Mouse (Mus musculus) lung, postnatal 36 days (tissue): ENCODE data around the gene D8Ertd738e.
A peak's percentile ranks its signal among the peaks of the same experiment; 100 is the strongest.

Source experiments
- DNase-seq: peaks from one replicate; pipeline ENCODE4 v3.0.0; 2022; ENCODE audit warnings: mixed read lengths

Gene D8Ertd738e

DNA sequence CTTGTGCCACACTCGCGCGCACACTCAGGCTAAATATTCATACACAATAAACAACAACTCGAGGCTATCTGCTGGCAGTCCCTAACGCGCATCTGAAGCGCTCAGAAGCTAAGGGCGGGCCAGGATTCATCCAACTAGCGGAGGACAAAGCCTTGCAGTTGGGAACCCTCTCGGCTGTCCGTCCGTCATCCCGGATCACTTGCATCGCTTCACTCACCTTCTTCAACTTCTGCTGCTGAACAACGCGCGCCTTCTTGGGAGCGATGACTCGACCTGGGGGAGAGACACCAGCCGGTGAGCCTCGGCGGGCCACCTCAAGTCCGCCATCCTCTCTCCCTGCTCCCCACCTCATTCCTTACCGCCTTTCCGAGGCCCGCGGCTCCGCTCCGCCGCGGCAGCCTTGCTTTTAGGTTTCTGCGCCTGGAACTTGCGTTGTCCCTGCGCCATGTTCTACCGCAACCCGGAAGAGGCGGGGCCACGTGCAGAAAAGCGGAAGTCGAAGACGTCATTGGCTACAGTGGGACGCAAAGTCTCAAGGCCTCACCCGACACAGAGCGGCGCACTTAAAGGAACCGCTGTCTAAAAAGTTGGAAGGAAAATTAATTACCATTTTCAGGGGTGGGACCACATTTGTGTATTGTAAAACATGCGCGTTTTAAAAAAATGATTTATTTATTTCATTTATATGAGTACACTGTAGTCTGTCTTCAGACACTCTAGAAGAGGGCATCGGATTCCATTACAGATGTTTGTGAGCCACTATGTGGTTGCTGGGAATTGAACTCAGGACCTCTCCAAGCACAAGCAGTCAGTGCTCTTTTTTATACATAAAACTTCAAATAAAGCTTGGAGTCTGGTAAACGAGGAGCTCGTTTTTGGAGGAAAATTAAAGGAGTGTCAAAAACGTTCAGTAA, at the start of gene D8Ertd738e:
D8Ertd738e (minus strand) TSS at position 463 of the 914 bp plus-strand sequence.
- DNase-seq: peak; percentile 96

DNA sequence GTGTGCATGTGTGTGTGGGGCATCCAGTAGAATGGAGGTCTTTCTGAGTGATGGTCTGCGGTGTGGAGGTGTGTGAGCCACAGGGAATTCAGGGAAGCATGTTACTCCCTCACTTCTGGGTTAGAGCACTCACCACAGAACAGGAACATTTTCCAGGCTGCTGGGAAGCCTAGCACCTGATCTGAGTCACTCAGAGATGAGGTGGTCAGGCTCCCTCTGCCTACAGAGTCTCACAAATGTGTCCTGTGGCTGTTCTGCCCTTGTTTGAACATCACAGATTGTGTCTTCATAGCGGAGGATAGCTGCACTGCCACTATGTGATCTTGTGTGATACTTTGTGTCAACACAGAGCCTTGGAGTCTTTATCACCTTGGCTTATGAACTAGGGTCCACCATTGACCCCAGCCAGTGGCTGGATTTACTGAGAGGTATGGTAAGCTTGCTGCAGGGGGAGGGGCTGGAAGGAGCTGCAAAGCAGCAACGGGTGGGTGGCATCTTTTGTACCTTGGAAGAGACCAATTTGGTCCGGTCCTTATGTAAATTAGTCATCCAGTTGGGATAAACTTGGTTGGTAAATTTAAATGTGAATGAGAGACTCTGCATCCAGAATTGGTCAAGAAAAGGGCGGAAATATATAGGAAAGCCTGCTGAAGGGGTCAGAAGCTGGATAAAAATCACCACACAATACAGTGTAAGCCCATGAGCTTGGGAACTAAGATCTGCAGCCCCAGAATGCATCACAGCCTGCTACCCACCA, 47.7 kb upstream of the D8Ertd738e start:
- DNase-seq: no peak

DNA sequence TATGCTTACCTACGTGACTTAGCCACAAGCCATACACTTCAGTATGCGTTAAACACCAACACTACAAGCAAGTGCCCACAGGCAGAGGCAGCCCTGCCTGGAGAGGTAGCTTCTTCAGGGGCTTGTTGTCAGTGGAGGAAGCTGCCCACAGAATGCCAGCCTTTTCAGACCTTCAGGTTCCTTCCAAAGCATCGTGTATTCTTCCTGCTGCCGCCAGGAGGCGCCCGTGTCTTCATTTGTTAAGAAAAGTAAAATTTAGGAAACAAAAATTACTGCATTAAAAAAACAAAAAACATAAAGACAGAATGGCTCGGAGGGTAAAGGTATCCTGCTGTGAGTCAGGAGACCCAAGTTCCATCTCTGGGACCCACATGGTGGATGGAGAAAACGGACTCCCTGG, 42.2 kb upstream of the D8Ertd738e start:
- no peak for DNase-seq

DNA sequence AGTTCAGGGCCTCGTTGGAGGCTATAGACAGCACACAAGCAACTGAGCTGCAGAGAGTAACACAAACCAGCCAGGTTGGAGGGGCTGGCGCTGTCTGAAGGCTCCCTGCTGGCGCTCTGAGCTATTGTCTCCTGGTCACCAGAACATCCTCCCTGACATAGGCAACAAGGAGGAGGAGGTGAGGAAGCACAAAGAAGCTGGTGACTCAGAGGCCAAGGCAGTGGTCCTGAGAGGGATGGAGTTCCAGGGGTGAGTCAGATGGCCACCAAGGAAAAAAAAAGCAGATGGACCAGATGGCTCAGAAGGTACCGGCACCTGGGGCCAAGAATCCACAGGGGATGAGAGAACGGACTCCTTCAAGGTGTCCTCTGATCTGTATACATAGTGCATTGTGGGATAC, 41.6 kb upstream of the D8Ertd738e start:
- DNase-seq: no peak

DNA sequence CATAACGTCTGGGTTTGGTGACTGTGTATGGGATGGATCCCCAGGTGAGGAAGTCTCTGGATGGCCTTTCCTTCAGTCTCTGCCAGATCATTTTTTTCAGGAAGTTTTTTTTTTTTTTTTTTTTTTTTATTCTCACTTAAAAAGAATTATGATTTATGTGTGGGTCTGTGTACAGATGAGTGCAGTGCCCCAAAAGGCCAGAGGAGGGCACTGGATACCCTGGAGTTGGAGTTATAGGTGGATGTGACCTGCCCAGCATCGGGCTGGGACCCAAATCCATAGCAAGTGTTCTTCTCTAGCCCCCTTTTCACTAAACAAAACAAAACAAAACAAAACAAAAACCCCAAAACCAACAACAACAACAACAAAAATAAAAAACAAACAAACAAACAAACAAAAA, 39.4 kb upstream of the D8Ertd738e start:
- no peak for DNase-seq

DNA sequence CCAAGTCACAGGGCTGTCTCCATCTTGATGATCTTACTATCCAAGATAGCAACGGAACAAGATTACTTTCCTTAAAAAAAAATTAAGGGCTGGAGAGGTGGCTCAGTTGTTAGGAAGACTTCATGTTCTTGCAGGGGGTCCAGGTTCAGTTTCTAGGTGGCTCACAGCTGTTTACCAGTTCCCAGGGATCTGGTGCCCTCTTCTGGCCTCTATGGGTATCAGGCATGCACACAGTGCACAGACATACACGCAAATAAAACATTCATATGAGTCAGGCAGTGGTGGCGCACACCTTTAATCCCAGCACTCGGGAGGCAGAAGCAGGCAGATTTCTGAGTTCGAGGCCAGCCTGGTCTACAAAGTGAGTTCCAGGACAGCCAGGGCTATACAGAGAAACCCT, 36.1 kb upstream of the D8Ertd738e start:
- DNase-seq: peak; percentile 78

DNA sequence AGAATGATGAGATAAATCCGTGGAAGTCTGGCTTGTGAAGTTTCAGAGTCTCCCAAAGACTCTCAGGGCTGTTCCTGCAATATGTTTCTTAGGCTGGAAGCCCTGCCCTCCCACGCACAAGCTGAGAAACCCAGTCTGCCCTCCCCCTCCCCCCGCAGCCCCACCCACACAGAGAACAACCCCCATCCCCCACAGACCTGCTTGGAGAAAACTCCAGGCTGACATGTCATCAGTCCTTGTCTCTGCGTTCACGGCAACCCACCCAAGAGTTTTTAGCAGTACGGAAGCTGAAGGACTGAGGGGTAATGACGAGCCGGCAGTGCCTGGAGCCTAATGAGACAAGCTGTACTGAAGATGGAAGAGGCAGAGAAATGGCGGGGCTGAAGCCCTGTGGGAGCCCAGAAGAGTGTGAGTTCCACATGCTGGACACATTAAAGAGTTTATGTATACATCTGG, 35.1 kb upstream of the D8Ertd738e start:
- DNase-seq: peak; percentile 46

DNA sequence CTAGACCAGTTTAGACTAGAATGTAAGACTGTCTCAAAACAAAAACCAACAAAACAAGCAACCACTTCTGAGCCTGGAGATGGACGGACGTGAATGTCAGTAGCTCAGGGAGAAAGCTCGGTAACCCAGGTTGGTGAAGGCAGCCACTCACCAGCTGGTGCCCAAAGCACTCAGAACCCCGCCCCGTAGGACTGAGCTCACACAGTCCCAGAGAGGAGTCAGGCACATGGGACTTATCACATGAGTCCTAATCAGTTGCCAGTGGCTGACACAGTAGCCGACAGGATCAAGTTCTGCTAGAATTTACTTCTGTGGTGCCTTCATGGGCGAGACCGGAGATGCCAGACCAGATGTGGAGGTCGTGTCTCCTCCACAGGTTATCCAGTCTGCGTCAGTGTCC, 31.3 kb upstream of the D8Ertd738e start:
- no peak for DNase-seq

DNA sequence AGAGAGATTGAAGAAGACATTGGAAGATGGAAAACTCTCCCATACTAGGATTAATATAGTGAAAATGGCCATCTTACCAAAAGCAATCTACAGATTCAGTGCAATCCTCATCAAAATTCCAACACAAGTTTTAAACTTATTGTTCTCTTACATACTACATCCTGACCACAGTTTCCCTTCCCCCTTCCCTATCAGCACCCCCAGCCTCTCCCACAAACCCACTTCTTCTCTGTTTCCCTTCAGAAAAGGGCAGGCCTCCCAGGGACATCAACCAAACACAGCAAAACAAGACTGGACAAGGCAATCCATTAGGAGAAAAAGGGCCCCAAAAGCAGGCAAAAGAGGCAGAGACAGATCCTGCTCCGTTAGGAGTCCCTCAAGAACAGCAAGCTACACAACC, 26.9 kb upstream of the D8Ertd738e start:
- no peak for DNase-seq

DNA sequence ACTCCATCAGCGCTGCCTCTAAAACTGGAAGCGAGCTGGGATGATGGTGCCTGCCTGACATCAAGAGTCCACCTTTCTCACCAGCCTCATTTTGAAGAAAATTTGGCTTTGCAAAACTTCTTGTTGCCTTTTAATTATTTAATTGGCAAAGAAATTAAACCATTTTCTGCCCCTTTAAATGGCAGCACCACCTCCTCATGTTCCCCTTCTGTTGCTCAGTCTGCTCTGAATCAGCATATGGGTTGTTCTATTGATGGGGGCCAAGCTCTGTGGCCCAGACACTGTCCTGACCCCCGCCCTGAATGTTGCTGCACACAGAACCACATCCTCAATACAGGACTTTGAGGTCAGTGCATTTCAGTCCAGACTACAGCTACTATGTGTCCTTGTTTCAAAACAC, 24.4 kb upstream of the D8Ertd738e start:
- no peak for DNase-seq

DNA sequence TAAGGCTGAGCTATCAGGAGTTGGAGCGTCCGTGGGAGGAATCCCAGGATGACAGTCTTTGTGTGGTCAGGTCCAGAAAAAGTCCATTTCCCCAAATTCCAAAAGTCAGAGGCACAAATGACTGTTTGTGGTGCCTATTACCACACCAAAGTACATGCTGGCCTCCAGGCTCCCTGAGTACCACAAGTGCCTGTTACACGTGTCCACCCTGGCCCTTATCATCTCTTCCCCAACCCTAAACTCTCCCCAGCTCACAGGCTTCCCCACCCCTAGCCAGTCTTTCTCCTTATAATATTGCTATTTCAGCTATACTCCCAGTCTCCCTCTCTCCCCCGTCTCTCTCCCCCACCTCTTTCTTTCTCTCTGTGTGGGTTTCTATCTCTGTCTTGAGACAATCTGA, 22.8 kb upstream of the D8Ertd738e start:
- no peak for DNase-seq

DNA sequence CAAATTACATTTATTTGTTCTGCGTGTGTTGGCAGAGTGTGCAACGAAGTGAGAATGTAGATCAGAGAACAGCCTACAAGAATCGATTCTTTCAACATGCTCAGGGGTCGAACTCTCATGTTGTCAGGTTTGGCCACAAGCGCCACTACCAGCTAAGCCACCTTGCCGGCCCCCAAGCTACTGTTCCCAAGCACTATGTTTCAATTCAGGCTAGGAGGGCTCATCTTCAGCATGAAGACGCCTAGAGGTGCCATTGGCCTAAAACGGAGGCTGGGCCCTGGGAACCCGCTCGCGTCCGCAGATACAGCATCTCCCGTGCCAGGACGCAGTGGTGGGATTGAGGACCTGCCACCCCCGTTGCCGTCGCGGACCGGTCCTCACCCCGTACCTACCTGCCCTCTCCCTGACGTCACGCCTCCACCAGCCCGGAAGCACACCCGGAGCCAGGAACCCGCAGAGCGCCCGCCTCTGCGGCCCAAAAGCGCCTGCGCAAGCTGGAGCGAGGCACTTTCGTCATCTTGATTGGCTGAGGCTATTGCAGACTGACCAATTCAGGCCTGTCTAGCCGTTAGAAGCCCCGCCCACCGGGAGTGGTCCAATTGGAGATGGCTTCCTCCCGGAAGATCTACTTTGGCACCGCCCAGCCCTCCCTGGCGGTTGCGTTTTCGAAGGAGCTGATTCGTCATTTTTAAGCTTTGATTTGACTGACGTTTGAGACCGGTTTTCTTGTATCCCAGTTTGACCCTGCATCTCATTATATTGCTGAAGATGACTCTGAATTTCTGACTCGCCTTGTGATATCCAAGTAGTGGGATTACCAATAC, 20.6 kb upstream of the D8Ertd738e start, which contains the start of gene Ccdc130:
Ccdc130 (minus strand) TSS at position 431 of the 824 bp plus-strand sequence.
- peak; percentile 100 for DNase-seq

DNA sequence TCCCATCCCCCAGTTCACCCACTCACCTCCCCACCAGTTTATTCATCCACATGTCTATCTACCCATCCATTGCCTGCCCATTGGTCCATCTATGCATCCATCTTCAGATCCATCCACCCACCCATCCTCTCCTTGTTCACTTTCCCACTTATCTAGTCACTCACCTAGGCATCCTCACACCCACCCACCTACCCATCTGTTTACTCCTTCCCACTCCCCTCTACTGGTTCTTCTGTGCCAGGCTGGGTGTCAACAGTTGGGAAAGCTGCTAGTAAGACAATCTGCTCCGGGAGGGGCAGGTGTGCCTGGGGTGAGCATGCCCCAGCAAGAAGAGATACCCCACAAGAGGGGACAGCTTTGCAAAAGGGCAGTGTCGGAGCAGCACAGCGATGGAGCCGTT, 11.6 kb upstream of the D8Ertd738e start:
- DNase-seq: no peak

DNA sequence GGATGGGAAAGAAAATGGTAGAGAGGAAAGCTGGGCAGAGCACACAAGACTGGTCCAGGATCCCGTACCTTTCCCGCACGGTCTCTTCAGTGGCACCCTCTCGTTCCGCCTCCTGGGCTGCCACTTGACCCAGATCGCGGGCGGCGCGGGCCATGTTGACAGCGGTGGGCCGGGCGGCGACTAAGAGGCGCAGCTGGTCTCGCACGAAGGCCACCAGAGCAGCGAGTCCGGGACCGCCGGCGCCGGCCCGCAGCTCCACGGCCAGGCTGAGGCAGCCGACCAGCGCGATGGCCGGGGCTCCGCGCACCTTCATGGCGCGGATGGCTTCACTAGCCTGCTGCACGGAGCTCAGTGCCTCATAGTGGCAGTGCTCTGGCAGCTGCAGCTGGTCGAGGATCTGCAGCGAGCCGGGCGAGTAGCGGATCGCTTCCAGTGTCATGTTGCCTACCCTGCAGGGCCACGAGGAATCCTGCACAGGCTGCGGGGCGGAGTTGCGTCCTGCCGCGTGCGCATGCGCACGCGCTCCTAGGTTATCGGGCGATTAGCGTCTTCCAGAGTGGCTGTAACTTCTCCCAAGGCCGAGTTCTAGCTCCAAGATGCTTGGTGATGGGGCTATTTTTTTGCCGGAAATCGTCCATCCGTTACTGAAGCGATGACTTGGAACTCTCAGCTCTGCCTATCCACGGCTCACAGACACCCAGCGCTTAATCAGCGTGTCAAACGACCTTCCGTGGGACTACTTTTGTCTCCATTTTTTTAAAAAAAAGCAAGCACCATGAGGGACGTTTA, 7.5 kb upstream of the D8Ertd738e start, which contains the start of gene Mri1:
Mri1 (minus strand) TSS at position 505 of the 789 bp plus-strand sequence.
- peak; percentile 87 for DNase-seq

DNA sequence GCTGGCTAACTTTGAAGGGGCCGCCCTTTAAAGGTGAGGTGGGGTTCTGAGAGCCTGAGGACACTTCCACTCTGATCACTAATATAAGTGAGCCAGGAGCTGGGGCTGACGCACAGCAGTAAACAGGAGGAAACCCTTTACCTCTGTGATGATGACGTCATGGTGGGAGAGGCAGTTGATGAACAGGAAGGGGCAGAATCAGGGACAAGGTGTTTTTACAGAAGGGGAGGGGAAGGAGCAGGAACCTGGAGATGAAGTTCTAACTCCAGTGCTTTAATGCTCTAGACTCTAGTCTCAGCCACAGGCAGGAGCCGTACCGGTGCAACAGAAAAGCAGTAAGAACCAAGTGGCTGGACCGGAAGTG, 6.9 kb upstream of the D8Ertd738e start:
- peak; percentile 67 for DNase-seq

DNA sequence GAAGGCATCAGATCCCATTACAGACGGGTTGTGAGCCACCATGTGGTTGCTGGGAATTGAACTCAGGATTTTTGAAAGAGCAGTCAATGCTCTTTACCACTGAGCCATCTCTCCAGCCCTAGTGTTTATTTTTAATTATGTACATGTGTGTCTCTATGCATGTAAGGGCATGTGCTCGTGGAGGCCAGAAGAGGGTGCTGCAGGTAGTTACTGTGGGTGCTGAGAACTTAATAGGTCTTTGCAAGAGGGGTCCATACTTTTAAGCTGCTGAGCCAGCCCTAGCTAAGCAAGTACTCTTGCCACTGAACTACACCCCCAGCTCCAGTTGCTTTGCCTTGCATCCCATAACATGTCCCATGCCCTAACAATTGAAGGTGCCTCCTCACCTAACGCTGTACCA, 6.3 kb upstream of the D8Ertd738e start:
- no peak for DNase-seq

DNA sequence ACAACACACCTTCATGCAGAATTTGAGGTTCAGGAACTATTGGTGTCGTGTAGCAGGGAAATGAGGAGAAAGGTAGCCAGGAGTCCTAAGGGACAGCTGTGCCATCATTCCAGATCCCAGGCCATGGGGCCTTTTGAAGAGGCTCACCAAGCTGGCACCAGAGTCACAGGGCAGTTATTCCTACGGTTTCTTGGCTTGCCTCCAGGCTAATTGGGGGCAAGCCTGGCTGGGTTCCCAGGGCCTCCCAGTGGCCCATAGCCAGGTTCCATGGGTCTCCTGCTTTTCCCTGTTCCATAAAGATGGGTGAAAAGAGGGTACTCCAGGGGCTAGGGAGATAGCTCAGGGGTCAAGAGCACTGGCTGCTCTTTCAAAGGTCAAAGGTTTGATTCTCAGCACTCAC, 7.7 kb downstream of the D8Ertd738e start:
- no peak for DNase-seq

DNA sequence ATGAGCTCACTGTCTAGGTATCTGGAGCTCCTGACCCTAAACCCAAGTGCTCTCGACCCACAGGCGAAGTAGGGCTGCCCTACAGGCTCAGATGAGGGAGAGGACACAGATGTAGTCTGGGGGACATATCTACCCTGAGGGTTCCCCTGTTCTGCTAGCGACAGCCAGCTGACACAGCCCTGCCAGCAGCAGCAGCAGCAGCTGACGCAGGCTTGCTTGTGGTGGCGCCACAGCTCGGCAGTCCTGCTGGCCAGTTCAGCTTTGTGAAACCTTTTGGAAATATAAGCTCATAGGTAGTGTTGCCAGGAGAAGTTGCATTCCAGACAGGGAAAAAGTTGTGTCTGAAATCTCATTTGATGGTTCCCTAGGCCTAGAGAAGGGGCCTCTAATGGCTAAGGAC, 8.4 kb downstream of the D8Ertd738e start:
- no peak for DNase-seq

DNA sequence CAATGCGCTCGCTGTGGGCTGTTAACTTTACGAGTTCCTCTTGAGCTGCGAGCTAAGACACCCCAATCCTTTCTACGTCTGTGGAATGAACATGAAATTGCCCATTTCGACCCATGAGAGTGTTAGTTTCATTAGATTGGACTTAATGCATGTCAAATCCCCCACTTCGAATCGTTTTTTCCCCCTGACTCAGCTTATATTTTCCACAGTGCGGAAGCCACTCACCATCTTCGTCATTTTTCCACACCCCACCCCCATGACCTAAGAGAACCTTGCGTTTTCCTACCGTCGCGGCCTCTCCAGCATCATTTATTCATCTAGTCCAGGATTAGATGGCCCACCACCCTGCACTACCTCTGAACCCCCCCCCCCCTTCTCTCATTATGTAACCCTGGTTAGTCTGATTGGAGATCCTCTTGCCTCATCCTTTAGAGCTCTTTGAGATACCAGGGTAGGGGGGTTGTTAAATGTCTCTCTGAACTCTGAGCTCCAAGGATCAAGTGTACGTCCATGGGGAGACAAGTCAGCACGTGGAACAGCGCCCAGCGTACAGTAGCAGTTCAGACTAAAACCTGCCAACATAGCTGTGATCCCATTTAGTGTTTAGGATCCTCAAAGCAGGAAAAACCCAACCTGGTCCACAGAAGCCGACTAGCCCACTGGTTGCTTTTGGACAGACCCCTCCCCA, 11.8 kb downstream of the D8Ertd738e start:
- peak; percentile 46 for DNase-seq

DNA sequence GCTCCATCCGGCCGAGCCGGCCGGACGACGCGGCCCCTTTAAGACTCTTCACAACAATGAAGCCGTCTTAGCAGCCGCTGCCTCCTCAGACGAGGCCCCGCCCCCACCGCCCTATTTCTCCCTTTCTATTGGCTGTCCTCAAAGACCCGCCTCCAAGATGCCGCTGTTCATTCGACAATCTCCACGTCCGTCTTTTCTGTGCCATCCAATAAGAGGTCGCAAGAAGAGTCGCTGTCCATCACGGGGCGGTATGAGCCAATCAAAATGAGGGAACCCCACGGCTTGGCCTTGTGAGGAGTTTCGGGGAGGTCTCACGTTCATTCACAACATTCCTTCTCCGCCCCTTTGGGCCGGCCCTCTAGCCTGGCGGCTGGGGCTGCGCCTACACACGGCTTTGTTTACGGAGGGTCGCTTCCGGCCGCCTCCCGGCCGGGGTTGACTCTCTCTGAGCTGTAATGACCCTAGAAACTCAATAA, 12.5 kb downstream of the D8Ertd738e start, which contains the start of gene Zswim4:
Zswim4 (minus strand) TSS at position 58 of the 476 bp plus-strand sequence.
- peak; percentile 99 for DNase-seq

DNA sequence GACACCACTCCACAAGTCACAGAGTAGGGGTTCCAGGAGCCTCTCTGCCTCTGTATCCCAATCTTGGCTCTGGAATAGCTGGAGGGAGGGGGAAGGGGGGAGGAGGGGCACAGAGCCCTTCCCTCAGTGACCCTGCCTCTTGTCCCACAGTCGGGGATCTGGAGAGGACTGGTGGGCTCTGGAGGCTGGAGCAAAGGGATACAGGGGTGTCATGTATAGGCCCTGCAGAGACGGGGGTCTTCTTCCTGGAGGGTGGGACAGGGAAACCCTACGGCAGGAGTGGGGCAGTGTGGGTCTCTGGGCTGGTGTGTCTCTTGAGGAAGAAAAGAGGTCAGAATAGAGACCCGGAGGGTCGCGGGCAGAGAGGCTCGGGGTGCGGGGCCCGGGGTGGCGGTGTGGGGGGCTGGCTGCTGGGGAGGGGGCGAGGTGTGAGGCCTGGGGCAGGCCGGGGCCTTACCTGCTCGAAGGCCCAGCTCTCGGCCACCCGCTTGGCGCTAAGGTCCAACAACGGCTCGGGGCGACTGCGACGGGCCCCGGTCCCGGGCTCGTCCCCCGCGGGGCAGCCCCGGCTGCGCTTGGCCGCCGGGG, 13.0 kb downstream of the D8Ertd738e start:
- DNase-seq: no peak
